Mouse (Mus musculus) heart, embryonic 10.5 days (tissue): Measurements from ENCODE around the gene Clic5. TPM values are rescaled to one million over a fixed set of nuclear protein-coding genes. Genes with fewer than 3 reads are reported as not detected.

Experiments used
- DNase-seq: peaks from one replicate; pipeline ENCODE4 v3.0.0-alpha.2; 2017; ENCODE audit warnings: low spot score
- H3K27ac ChIP-seq: fragments of 300-500 bp; sonication (generic); 2 replicates; pipeline ENCODE4 v1.5.1; 2016; ENCODE audit warnings: mild to moderate bottlenecking
- H3K27me3 ChIP-seq: fragments of 300-500 bp; sonication (generic); 2 replicates; pipeline ENCODE4 v1.6.1; 2016; ENCODE audit warnings: mild to moderate bottlenecking; ENCODE audit not compliant: poor library complexity, insufficient read depth, severe bottlenecking
- H3K36me3 ChIP-seq: fragments of 300-500 bp; sonication (generic); 2 replicates; pipeline ENCODE4 v1.6.1; 2016; ENCODE audit warnings: mild to moderate bottlenecking, moderate library complexity
- H3K4me1 ChIP-seq: fragments of 300-500 bp; sonication (generic); 2 replicates; pipeline ENCODE4 v1.6.1; 2016; ENCODE audit warnings: mild to moderate bottlenecking
- H3K4me3 ChIP-seq: fragments of 300-500 bp; sonication (generic); 2 replicates; pipeline ENCODE4 v1.5.1; 2016; ENCODE audit warnings: mild to moderate bottlenecking, moderate library complexity
- H3K9me3 ChIP-seq: fragments of 300-500 bp; sonication (generic); 2 replicates; pipeline ENCODE4 v1.6.1; 2016; ENCODE audit warnings: mild to moderate bottlenecking, moderate library complexity
- WGBS: fragments of 180-500 bp; shearing (Covaris S2); methylation state at CpG from one replicate; pipeline ENCODE4 v1.1.7; 2016; 5-methylcytosine and 5-hydroxymethylcytosine counted together
- polyA plus RNA-seq: library from polyadenylated mRNA; unstranded; fragments of >200 nt; fragmentation: Nextera tagmentation; extraction: Ambion mirVana; gene quantifications from 2 replicates; pipeline ENCODE4 v1.2.1, GENCODE M21; 2016

The Clic5 gene
- polyA plus RNA-seq, 1 experiment from 2014 or later, result 3.3 TPM

DNA sequence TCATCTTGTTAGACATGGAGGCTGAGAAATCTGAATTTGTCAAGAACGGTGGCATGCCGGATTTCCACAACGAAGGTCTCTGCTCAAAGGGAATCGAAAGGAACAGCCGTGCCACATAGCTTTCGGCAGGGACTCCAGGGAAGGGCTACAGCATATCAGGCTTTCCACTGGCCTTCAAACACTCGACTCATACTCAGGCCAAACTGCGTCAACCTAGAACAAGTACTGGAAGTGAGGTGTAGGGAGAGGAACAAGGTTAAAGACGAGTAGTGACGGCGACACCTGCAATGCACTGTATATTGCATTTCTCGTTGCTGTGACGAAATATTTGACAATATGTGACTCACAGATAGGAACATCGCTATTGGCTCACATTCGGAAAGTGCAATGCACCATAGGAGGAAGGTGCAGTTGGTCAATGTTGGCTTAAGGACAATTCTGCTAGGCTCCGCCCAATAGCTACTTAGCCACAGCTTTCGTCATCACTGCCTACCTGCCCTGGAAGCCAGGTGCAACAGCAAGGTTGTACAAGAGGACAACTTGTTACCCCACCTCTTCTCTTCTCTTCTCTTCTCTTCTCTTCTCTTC is 112.9 kb downstream of the Clic5 start:
- Histone ChIP-seq H3K4me3 (peak overlapping the region; percentile 34), H3K9me3 (no peaks in the 10 kb centered on the region), H3K27ac (peak overlapping the region; percentile 64), H3K36me3 (no peaks in the 10 kb centered on the region), H3K4me1 (peaks cover 18% of the 10 kb centered on the region), H3K27me3 (peaks cover 18% of the 10 kb centered on the region)
- no peak for DNase-seq
- 53% methylated on average over 17 of the region's 17 CpGs for WGBS

DNA sequence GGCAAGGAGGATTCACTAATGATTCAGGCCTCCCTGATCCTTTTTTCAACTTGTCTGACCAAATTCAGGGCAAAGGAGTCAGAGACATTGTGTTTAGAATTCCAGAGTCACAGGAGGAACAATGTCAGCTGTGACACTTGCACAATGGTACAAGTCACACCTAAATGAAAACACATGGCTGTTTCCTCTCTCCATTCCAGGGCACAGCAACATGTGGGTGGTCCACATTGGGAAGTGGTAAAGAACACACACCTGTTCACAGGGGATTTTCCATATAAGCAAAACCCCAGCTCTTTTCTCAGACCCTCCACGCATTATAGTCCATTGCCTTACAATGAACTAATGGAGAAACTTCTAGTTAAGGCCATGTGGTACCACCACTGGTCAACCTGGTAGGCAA is 115.7 kb downstream of the Clic5 start:
- Histone ChIP-seq H3K4me3 (no peak overlapping the region), H3K27ac (no peak overlapping the region), H3K27me3 (peaks cover 26% of the 10 kb centered on the region), H3K36me3 (no peaks in the 10 kb centered on the region), H3K9me3 (no peaks in the 10 kb centered on the region), H3K4me1 (peaks cover 21% of the 10 kb centered on the region)
- no peak for DNase-seq
- 97% methylated on average over 1 of the region's 1 CpGs for WGBS

DNA sequence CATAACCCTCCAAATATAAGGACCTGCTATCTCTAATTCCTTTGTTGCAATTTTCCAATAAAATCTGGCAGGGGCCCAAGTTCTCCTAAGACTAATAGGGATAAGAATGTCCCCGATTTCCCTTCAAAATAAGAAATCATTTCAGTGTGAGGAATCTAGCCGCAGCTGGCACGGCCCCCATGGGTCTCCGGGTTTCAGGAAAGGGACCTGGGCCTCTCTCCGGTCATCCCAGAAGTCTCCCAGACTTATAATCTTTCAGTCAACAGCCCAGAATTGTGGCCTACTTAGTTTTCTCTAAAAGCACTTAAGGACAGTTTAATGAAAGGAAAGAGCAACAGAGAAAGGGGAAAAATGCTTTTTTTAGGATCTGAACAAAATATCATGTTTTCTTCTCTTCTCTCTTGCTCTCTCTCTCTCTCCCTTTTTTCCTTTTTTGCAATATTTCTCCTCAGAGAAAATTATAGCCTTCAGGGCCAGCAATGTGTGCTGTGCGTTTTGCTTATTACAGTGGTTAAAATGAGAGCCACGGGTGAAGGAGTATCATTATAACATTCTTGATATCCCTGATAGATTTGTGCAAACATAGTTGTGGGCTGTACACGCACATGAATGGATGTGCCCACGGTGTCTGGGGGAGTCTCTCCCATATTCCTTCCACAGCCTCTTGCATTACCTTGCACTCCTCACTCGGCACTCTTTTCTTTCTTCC is 121.7 kb downstream of the Clic5 start:
- H3K9me3 ChIP-seq, result no peaks in the 10 kb centered on the region
- no peak overlapping the region for H3K4me3 ChIP-seq
- no peaks in the 10 kb centered on the region for H3K36me3 ChIP-seq
- no peak for DNase-seq
- H3K4me1 ChIP-seq, result 0 out of 2 replicates have a peak, but pooled peaks cover 3% of the 10 kb centered on the region
- H3K27me3 ChIP-seq, result peaks cover 36% of the 10 kb centered on the region
- H3K27ac ChIP-seq, result no peak overlapping the region
- 79% methylated on average over 10 of the region's 10 CpGs for whole genome bisulfite sequencing

DNA sequence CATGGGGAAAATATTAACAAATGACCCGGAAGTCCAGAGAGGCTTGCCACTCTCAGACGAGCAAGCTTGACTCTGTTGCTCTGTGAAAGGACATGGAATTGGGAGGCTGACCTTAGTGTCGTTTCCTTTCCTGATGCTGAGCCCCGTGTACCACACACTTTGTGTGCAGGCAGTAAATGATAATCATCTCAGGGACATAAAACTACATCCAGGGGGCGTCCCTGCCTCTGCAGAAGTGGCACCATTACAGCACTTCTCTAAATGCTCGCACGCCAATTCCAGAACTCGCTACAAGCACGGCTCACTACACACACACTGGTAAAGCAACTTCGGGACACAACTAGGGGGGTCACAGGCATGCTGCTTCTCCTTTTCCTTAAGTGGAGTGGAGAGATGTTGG is 136.9 kb downstream of the Clic5 start:
- H3K9me3 ChIP-seq, result no peaks in the 10 kb centered on the region
- H3K4me1 ChIP-seq, result no peaks in the 10 kb centered on the region
- 81% methylated on average over 10 of the region's 10 CpGs for WGBS
- no peaks in the 10 kb centered on the region for H3K36me3 ChIP-seq
- no peak overlapping the region for H3K4me3 ChIP-seq
- no peak overlapping the region for H3K27ac ChIP-seq
- H3K27me3 ChIP-seq, result no peaks in the 10 kb centered on the region
- DNase-seq, result no peak

DNA sequence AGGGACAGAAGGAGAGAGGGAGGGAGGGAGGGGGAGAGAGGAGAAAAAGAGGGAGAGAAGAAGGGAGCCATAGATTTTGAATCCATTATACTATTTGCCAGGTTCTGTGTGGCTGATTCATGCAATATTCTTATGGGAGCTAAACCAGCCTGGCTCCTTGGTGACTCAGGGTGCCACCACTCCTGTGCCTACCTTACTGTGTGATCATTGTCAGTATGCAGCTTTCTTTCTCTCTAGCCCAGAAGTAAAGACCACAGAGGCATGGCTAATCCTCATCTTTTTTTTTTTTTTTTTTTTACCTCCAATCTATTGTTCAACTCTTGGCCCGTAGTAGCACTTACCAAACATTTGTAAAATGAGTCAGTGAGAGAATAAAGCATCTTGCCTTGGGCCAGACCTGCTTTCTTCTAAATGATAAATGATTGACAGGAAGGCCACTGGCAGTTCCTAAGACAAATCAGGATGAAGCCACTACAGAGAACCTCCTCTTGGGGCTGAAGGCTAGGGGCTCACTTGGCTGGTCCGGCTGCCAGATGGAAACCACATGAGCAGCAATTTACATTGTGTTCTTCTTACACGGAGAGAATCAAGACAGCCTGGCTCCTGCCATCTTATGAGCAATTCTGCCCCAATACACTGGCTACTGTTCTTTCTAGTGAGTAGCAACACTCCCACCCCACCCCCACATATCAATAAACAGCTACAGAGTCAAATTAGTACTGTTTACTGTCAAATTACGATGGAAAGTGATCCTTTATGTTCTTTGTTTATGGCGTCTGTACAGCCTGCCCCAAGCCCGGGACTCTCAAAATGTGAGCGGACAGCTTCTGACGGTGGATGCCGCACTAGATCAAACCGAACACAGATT is 139.1 kb downstream of the Clic5 start:
- 67% methylated on average over 10 of the region's 10 CpGs for WGBS
- no peak for DNase-seq

DNA sequence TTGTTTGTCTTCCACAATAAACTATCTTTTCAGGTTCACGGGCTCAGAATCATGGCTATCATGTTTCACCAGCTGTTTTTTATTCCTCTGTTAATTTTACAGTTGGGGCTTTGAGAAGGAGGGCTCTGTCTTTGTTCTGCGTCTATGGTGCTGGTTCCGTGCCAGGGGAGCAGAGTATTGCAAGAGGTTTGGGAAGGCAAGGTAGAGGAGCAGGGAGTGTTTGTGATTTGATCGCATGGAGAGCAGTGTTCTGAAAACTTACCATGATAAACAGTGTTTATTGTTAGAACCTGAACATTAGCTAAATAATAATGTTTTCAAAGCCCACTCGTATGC is 139.7 kb downstream of the Clic5 start:
- no peak overlapping the region for H3K4me3 ChIP-seq
- H3K27ac ChIP-seq, result no peak overlapping the region
- no peaks in the 10 kb centered on the region for H3K4me1 ChIP-seq
- no peaks in the 10 kb centered on the region for H3K27me3 ChIP-seq
- H3K9me3 ChIP-seq, result no peaks in the 10 kb centered on the region
- DNase-seq, result no peak
- WGBS, result 82% methylated on average over 5 of the region's 5 CpGs
- H3K36me3 ChIP-seq, result no peaks in the 10 kb centered on the region

More for the DNA sequence above, 139.1 kb downstream of the Clic5 start:
- no peaks in the 10 kb centered on the region for H3K9me3 ChIP-seq
- H3K27me3 ChIP-seq, result no peaks in the 10 kb centered on the region
- H3K36me3 ChIP-seq, result no peaks in the 10 kb centered on the region
- no peak overlapping the region for H3K27ac ChIP-seq
- no peaks in the 10 kb centered on the region for H3K4me1 ChIP-seq
- H3K4me3 ChIP-seq, result no peak overlapping the region

Other genes starting within 250 kb of the Clic5 start
- 8.8 and 11.1 TPM in 2 replicates for gene Enpp5, start 109.8 kb upstream of the Clic5 start, polyA plus RNA-seq
- 6.3 and 6.6 TPM in 2 replicates for gene Enpp4, start 82.8 kb upstream of the Clic5 start, polyA plus RNA-seq